Comparison of ENCODE assay signal across 9 mouse cellular contexts in genomic region chr9:57600620-57601352, GRCm38 (mm10). TPM values are rescaled to one million over a fixed set of nuclear protein-coding genes. Genes with fewer than 3 reads are reported as not detected.
DNase-seq lines count a peak whose midpoint lies in the region; ATAC-seq lines count a peak whose summit lies in the region.
"Had no signal": no experiment of that assay in that cellular context is flagged by ENCODE, and none has a peak within 500 bp of the region (broad histone marks: within the 10 kb centered on the region; RNA-seq: fewer than 3 reads in every experiment).

No protein-coding gene starts in this region.

- no peak overlapping the region for H3K27ac ChIP-seq in hindbrain, embryonic 16.5 days (ENCODE audit: low read depth, low read length)

- H3K4me1 ChIP-seq in hindbrain, embryonic 16.5 days (ENCODE audit: control insufficient read depth, insufficient read depth, low read depth, low read length): peaks cover 5% of the 10 kb centered on the region; the same call in 1 of the 2 replicates

- no peak overlapping the region for H3K4me2 ChIP-seq in hindbrain, embryonic 16.5 days (ENCODE audit: low read length)

- 11% methylated on average over 3 of the region's 3 CpGs for WGBS in hindbrain, embryonic 16.5 days

- no peak overlapping the region for H3K4me3 ChIP-seq in hindbrain, embryonic 16.5 days (ENCODE audit: low read length)

- H3K9ac ChIP-seq in hindbrain, embryonic 16.5 days (ENCODE audit: low read depth, low read length): no peak overlapping the region

- H3K9me3 ChIP-seq in hindbrain, embryonic 16.5 days (ENCODE audit: control insufficient read depth, low read length): no peaks in the 10 kb centered on the region

- H3K27me3 ChIP-seq in hindbrain, embryonic 16.5 days (replicated peaks; ENCODE audit: control insufficient read depth, insufficient read depth, low read length): peaks cover 5% of the 10 kb centered on the region

- intact Hi-C loops in left cerebral cortex, postnatal 4 days (cut with DNase I): no loop called here

- no peaks in the 10 kb centered on the region; the same call in 1 of the 2 replicates for H3K36me3 ChIP-seq in hindbrain, embryonic 16.5 days (ENCODE audit: control insufficient read depth, insufficient read depth, low read length)

- 0 out of 2 replicates have a peak, but pooled peaks have one; percentile 26 for ATAC-seq in hindbrain, embryonic 16.5 days

- peak; percentile 45 for DNase-seq in left cerebral cortex, postnatal 4 days
- DNase-seq in left cerebral cortex, adult 18-20 months (ENCODE audit: low spot score in 2 of 2): no peak
- DNase-seq in c-Kit-positive CD71-positive TER-119-positive erythroid progenitor cells, embryonic 14.5 days (ENCODE audit: low spot score): peak; percentile 33
- DNase-seq in mesoderm, embryonic 11.5 days (ENCODE audit: low read depth, low spot score): peak; percentile 43
- DNase-seq in spleen, adult 12 weeks (ENCODE audit: low spot score): no peak
- DNase-seq in adrenal gland, adult 2 months: no peak
- no peak for DNase-seq in urinary bladder, adult 2 months (ENCODE audit: low spot score)

RNA-seq across cellular contexts. Expression of gene Cplx3, which starts 5.3 kb away (rescaled TPM):
- 1 to 10 TPM; 5.6 to 7.6 TPM for total RNA-seq in left cerebral cortex, postnatal 4 days (2021)
- 10 to 100 TPM; 13.0 to 13.6 TPM for total RNA-seq in left cerebral cortex, adult 18-20 months (2021)
- 0.18 and 0.49 TPM in 2 replicates for polyA plus RNA-seq in hindbrain, embryonic 16.5 days (2015; fragmentation: Nextera tagmentation; extraction: Ambion mirVana)
- not detected for total RNA-seq in adrenal gland, adult 2 months (2021)
- polyA plus RNA-seq in adrenal gland, adult 2 months (2012; rRNA removed): not detected in 2 replicates
- not detected in 2 replicates for polyA plus RNA-seq in urinary bladder, adult 2 months (2012; rRNA removed)

RNA-seq across cellular contexts. Expression of gene Ulk3, which starts 11.5 kb away (rescaled TPM):
- 10 to 100 TPM; 35.2 to 38.9 TPM for total RNA-seq in left cerebral cortex, postnatal 4 days (2021)
- 10 to 100 TPM; 28.9 to 33.5 TPM for total RNA-seq in left cerebral cortex, adult 18-20 months (2021)
- 32.0 and 33.9 TPM in 2 replicates for polyA plus RNA-seq in hindbrain, embryonic 16.5 days (2015; fragmentation: Nextera tagmentation; extraction: Ambion mirVana)
- 10 to 100 TPM; 11.0 to 14.7 TPM for total RNA-seq in adrenal gland, adult 2 months (2021)
- polyA plus RNA-seq in adrenal gland, adult 2 months (2012; rRNA removed): 20.7 and 23.0 TPM in 2 replicates
- 32.4 and 38.8 TPM in 2 replicates for polyA plus RNA-seq in urinary bladder, adult 2 months (2012; rRNA removed)

RNA-seq across cellular contexts. Expression of gene Lman1l, which starts 19.8 kb away (rescaled TPM):
- total RNA-seq in left cerebral cortex, postnatal 4 days (2021): under 1 TPM in 1 of 2 experiments, not detected in 1; 0.22 TPM
- total RNA-seq in left cerebral cortex, adult 18-20 months (2021): not detected
- not detected in 2 replicates for polyA plus RNA-seq in hindbrain, embryonic 16.5 days (2015; fragmentation: Nextera tagmentation; extraction: Ambion mirVana)
- total RNA-seq in adrenal gland, adult 2 months (2021): not detected
- polyA plus RNA-seq in adrenal gland, adult 2 months (2012; rRNA removed): not detected in 2 replicates
- 0.03 and 0.07 TPM in 2 replicates for polyA plus RNA-seq in urinary bladder, adult 2 months (2012; rRNA removed)
- total RNA-seq: left cerebral cortex, postnatal 10 days had no signal

RNA-seq across cellular contexts. Expression of gene Scamp2, which starts 40.0 kb away (rescaled TPM):
- 10 to 100 TPM; 29.7 to 31.0 TPM for total RNA-seq in left cerebral cortex, postnatal 4 days (2021)
- 10 to 100 TPM; 20.9 to 23.1 TPM for total RNA-seq in left cerebral cortex, adult 18-20 months (2021)
- polyA plus RNA-seq in hindbrain, embryonic 16.5 days (2015; fragmentation: Nextera tagmentation; extraction: Ambion mirVana): 49.4 and 50.1 TPM in 2 replicates
- total RNA-seq in adrenal gland, adult 2 months (2021): 10 to 100 TPM; 65.7 to 72.3 TPM
- polyA plus RNA-seq in adrenal gland, adult 2 months (2012; rRNA removed): 81.1 and 94.0 TPM in 2 replicates
- 60.9 and 62.9 TPM in 2 replicates for polyA plus RNA-seq in urinary bladder, adult 2 months (2012; rRNA removed)

RNA-seq across cellular contexts. Expression of gene Mpi, which starts 48.2 kb away (rescaled TPM):
- total RNA-seq in left cerebral cortex, postnatal 4 days (2021): 10 to 100 TPM; 60.3 to 62.1 TPM
- 10 to 100 TPM; 66.0 to 69.4 TPM for total RNA-seq in left cerebral cortex, adult 18-20 months (2021)
- polyA plus RNA-seq in hindbrain, embryonic 16.5 days (2015; fragmentation: Nextera tagmentation; extraction: Ambion mirVana): 75.3 and 80.5 TPM in 2 replicates
- total RNA-seq in adrenal gland, adult 2 months (2021): 10 to 100 TPM; 35.6 to 41.8 TPM
- 23.1 and 29.0 TPM in 2 replicates for polyA plus RNA-seq in adrenal gland, adult 2 months (2012; rRNA removed)
- polyA plus RNA-seq in urinary bladder, adult 2 months (2012; rRNA removed): 21.3 and 22.5 TPM in 2 replicates

Comparison
In these comparisons a context has a peak if more than half of its experiments do, and no peak if none do; other contexts are left out.
1. DNase-seq: peak in left cerebral cortex, postnatal 4 days (single experiment), c-Kit-positive CD71-positive TER-119-positive erythroid progenitor cells, embryonic 14.5 days (single experiment) and mesoderm, embryonic 11.5 days (single experiment); none in left cerebral cortex, adult 18-20 months (0 of 2), spleen, adult 12 weeks (single experiment), adrenal gland, adult 2 months (single experiment) and urinary bladder, adult 2 months (single experiment).
2. RNA of gene Cplx3, which starts 5.3 kb away (total RNA-seq): 13.0 to 13.6 TPM in left cerebral cortex, adult 18-20 months and 5.6 to 7.6 TPM in left cerebral cortex, postnatal 4 days; not detected in adrenal gland, adult 2 months; every median in the first group is over 4 times any median in the second.